Mouse (Mus musculus) cortical plate, adult 2 months (tissue): Measurements from ENCODE around the gene Timm9.

Experiments
- CTCF ChIP-seq: fragments of 200-500 bp; IDR thresholded peaks from 2 replicates; pipeline ENCODE4 v1.5.1; 2011; ENCODE audit warnings: mild to moderate bottlenecking, control low read depth, low read length; ENCODE audit not compliant: insufficient read depth; ENCODE audit errors: extremely low read depth
- POLR2A ChIP-seq: fragments of 200-500 bp; IDR thresholded peaks from 2 replicates; pipeline ENCODE4 v1.6.1; 2011; ENCODE audit warnings: mild to moderate bottlenecking, low read length, control low read depth; ENCODE audit not compliant: insufficient read depth; ENCODE audit errors: extremely low read depth

DNA sequence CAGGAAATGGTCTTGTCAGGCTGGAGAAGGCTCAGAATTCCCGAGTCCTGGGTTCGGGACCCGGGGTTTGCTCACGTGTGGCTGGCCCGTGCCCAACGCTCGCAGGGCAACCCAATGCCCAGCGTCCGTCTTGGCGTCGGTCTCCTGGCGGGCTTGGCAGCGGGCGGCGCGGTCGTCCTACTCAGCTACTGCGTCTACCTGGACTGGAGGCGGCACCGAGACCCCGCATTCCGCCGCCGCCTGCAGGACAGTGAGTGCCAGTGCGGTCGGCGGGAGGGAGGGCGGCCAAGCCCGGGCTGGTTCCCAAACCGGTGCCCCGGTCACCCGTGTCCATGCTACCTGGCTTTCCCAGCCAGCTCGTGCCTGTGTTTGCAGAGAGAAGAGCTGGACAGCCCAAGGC, 25.2 kb downstream of the Timm9 start, which contains the start of gene Tomm20l:
- TF ChIP-seq POLR2A (no peak), CTCF (no peak)
